Mouse (Mus musculus) urinary bladder, postnatal 36 days (tissue): ENCODE results near the gene Vmn1r226.

ENCODE experiments used
- DNase-seq, 2 experiments: peaks; one replicate each; pipeline ENCODE4 v3.0.0; 2022; ENCODE audit warnings: low spot score in 2 of 2, mixed read lengths in 1 of 2

Vmn1r226 gene

GRCm38 (mm10) chr17:20682543-20682942 is at the start of gene Vmn1r226:
TSS of gene Vmn1r226 (plus strand) at chr17:20682843.
- no peak for DNase-seq

GRCm38 (mm10) chr17:20729543-20729942 is 46.9 kb downstream of the Vmn1r226 start, which contains the start of gene Vmn1r227:
TSS of gene Vmn1r227 (plus strand) at chr17:20729843.
- DNase-seq: no peak
